Mouse (Mus musculus) kidney, adult 2 months (tissue): ENCODE data around the gene Ppm1l.

Source experiments
- CTCF ChIP-seq: fragments of 200-500 bp; conservative IDR thresholded peaks from 2 replicates; pipeline ENCODE4 v1.5.1; 2011; ENCODE audit warnings: low read depth, mild to moderate bottlenecking, control low read depth, low read length, moderate library complexity, mixed read lengths; ENCODE audit not compliant: insufficient read depth, insufficient read length
- POLR2A ChIP-seq: fragments of 200-500 bp; IDR thresholded peaks from one replicate; pipeline ENCODE4 v1.6.1; 2011; ENCODE audit warnings: low read depth, low read length, control low read depth

DNA sequence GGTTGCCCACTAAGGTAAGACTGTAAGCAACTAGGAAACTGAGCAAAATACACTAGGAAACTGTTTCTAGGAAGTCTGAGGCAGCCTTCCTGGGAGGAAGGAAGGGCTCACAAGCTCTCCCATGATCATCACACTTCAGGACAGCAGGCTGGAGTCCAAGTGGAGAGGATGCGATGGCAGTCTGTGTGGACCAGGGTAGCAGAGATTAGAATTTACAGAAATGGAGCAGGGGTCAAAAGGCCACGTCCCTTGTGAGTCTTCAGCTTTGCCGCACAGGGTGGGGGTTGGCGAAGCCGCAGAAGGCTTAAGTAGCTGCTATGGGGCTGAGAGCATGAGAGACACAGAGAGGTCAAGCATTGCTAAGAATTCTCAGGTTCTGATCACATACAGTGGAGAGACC lies 245.0 kb downstream of the Ppm1l start:
- TF ChIP-seq CTCF (no peak), POLR2A (no peak)
